Mouse (Mus musculus) embryo, embryonic 10 days (tissue): Measurements from ENCODE around the gene Hlcs.
A peak's percentile ranks its signal among the peaks of the same experiment; 100 is the strongest.

Experiments used
- DNase-seq: peaks from one replicate; pipeline ENCODE4 v3.0.0-alpha.2; 2015; ENCODE audit warnings: low spot score

The Hlcs gene

DNA sequence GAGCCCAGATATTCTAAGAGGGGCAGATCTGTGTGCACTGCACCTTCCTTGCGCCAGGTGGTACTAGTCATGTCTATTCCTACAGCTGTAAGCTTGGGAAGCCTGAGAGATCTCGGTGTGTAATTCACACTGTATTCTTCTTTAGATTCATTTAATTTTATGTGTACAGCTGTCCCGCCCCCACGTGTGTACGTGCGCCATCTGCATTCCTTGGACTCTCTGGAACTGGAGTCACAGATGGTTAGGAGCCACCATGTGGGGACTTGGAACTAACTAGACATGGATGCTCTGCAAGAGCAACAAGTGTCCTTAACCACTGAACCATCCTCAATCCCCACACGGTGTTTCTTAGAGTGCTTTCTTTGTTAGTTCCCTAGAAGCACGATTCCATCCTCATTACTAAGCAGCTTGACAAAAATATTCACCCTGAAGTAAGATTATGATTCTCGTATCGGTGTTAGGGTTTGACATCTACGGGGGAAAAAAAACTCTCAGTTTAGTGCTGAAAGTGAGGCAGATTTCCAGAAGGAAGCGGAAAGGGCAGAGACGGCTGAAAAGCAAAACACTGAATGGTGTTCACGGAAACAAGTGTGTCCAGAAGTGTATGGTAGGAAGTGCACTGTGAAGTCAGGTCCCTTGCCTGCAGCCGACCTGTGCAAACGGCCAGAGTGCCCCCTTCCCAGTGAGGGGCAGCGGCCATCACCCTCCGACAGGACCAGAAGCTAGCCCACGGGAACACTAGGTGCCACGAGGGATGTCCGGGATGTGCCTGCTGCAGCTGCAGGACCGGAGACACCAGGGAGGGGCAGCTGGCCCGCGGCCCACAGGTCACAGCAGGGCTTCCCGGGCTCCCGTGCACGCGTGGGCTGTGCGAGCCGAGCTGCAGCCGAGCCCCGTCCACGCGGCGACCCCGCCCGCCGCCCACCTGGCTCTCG lies 24.0 kb downstream of the Hlcs start:
- peak; percentile 39 for DNase-seq

GRCm38 (mm10) chr16:94287826-94288225 lies 25.5 kb downstream of the Hlcs start:
- no peak for DNase-seq

DNA sequence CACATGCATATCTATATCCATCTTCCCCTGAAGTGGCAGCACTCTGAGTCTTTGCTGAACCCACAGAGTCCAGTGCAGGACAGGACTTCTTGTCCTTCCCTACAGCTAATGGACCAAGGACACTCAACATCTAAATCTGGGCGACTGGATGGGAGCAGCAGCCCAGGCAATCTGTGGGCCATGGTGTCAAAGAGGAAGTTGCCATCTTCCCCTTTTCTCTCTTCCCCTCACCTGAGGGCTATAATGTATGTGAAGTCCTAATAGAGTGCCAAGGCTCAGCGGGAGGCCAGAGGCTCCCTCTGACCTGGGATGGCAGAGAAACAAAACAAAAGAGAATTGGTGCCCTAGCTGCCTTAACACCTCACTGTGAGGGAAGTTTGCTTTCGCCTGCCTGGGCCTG lies 29.4 kb downstream of the Hlcs start:
- no peak for DNase-seq

DNA sequence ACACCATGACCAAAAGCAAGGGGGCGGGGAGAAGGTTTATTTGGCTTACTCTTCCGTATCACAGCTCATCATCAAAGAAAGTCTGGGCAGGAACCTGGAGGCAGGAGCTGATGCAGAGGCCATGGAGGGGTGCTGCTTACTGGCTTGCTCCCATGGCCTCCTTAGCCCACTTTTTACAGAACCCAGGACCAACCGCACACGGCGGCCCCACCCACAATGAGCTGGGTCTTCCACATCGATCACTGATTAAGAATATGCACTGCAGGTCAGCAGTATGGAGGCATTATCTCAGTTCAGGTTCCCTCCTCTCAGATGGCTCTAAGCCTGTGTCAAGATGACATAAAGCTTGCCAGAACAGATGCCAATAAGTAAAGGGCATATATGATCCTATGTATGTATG lies 42.5 kb downstream of the Hlcs start:
- no peak for DNase-seq

GRCm38 (mm10) chr16:94269635-94270034 lies 43.7 kb downstream of the Hlcs start:
- DNase-seq, result peak; percentile 95

GRCm38 (mm10) chr16:94268205-94268604 lies 45.2 kb downstream of the Hlcs start:
- no peak for DNase-seq

DNA sequence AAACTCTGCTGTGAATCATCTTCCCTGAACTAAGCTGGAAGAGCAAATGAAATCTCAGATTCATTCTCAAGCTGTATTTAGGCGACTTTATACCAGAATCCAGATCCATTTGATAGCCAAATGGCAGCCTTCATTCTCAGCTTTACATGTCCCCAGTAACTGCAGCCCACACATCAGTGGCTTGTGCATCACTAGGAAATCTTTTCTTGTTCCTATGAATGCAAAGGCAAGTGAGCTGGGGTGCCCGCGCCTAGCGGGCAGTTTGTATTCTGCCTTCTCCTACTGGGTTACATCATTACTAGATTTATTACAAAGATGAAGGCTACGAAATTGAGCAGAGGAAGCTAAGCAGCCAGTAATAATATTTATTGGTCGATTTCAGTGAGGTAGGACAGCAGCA lies 48.8 kb downstream of the Hlcs start:
- DNase-seq, result no peak

DNA sequence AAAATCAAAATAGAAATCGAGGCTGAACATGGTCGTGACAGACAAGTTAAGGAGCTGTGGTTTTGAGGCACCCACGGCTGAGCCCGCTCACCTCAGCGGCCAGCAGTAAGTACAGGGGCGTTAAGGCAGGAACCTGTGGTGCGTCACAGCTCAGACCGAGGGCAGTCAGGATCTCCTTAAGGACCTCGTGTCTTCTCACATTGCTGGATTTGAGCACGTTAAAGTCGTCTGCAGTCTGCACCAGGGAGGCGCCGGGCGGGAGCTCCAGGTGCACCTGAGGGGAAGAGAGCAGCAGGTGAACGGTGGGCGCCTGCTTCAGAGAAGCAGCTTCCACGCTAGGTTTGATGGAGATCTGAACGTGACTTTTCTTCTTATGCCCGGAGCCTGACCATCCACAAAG lies 50.9 kb downstream of the Hlcs start:
- no peak for DNase-seq

GRCm38 (mm10) chr16:94260938-94261630 lies 52.3 kb downstream of the Hlcs start:
- no peak for DNase-seq

DNA sequence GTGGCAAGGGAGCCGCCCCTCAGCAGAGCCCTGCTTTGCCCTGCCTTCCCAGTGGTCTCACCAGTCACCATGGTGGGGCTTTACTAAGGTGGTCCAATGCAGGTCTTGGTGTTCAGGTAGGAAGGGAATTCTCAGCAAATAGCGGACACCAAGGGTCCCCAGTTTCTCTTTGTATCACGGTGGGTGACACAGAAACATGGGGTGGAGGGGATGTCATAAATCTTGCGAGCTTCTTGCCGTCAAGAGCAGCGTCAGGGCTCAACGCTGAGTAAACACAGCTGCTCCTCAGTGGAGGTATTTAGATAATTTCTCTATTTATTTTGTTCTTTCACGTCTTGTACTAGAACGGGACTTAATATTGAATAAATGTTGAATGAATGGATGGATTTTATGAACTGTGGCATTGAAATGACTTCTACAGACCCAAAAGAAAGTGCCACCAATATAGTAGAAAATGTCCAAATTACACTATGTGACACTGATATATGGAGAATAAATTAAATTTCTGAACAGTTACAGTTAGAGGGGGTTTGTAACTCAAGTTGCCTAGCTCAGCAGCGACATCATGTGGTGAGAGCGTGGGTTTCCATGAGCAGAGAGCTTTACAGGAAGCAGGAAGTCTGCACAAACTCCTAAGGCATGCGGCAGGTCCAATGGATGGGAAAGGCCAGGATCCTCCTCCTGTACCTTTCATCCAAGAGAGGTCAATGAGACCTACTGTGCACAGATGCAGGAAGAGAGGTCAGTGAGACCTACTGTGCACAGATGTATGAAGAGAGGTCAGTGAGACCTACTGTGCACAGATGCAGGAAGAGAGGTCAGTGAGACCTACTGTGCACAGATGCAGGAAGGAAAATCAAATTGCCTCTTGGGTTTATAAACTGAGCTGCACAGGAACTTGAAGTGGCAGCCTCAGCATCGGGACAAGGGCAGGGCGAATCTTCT lies 54.7 kb downstream of the Hlcs start:
- DNase-seq, result peak; percentile 95

DNA sequence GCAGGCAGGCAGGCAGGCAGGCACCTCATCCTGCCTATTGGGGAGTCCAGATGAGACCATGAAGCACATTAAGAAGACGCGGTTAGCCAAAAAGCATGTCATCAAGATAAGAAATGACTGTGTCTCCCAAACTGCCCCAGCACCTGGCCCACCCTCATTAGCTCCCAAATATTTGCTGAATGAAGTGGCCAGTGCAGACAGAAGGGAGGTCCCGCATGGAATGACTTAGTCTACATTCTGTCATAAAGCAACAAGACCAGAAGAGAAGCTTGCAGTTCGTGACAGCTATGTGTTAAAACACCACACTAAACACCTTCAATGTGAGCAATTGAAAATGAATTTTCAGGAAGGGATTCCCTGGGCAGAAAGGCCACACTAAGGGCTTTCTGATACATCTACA lies 57.8 kb downstream of the Hlcs start:
- DNase-seq, result no peak

GRCm38 (mm10) chr16:94255035-94255434 lies 58.3 kb downstream of the Hlcs start:
- no peak for DNase-seq

DNA sequence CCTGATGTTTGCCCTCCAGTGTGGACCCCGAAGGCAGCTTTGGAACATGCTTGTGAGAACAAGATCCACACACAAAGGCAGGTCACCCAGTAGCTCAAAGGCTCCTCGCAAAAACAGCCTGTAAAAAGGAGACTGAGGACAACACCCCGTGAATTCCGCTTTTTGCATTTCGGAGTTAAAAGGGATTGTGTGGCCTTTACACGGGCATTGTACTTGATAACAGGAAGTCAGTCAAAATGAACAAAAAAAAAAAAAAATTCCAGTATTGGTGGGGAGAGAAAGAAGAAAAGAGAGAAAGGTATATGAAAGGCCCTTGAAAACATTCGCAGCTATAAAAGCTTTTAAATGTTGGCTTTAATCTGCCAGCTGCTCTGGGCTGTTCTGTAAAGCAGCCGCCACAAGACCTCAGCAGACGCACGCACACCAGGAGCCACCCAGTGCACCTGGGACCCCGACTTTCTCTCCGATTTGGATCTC lies 58.9 kb downstream of the Hlcs start:
- DNase-seq, result no peak

GRCm38 (mm10) chr16:94253671-94254414 lies 59.5 kb downstream of the Hlcs start:
- DNase-seq, result no peak

DNA sequence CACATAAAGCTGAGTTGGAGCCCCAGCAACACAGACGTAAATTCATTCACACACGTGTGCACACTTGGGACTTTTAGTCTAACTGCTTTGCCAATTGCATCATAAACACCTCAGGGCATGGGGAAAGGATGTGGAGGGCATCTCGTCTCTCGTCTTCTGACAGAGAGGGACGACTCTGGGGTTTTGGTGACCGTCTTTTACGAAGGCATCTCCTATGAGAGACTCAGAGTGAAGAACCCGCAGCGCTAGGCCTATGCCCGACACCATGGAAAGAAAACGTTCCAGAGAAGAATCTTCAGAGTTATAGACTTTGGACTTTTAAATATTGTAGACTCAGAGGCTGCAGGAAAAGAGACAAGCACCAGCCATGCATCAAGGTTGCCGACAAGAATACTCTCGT lies 61.6 kb downstream of the Hlcs start:
- no peak for DNase-seq

DNA sequence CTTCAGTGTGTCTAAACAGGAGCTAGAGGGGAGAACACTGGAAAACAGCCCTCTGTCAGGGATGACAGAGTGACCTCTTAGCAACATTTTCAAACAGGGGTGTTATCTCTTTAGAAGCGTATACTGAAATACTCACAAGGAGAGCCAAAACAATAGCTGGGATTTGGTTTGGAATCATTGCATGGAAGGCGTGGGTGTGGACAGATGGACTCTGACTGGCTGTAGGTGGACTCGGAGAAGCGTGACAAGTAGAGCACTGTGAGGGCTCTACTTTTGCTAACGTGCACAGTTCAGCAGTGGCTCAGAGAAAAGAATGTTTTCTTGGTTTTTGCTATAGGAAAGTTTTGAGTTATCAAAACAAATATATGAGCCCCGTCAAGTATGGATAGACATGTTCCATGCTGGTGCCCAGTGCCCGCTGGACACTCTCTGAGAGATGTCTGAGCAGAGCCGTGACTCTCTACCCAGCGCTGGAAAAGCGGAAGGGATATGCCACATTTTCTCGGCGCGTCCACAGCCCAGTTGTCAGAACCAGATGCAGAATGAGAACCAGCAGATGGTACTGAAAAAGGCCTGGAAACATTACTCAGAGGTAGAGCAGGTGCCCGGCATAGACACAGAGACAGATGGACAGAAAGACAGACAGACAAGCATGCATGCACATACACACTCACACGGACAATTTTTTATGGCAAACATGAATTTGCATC lies 62.6 kb downstream of the Hlcs start:
- DNase-seq, result no peak

GRCm38 (mm10) chr16:94250136-94250535 lies 63.2 kb downstream of the Hlcs start:
- DNase-seq, result peak; percentile 34

DNA sequence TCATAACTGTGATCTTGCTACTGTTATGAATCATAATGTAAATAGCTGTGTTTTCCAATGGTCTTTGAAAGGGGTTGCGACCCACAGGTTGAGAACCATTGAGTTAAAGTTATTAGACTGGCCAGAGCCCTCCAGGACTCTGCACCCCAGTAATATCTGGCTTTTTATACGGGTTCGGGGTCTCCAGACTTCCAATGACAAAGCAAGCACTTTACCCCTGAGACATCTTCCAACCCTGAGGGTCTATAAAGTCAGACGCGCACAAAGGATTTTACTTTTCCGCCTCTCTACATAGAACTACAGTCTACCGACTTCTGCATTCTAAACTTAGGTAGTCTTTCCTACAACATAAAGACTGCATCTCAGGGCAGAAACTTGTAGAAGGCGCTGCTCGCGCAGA lies 63.7 kb downstream of the Hlcs start:
- DNase-seq, result no peak

DNA sequence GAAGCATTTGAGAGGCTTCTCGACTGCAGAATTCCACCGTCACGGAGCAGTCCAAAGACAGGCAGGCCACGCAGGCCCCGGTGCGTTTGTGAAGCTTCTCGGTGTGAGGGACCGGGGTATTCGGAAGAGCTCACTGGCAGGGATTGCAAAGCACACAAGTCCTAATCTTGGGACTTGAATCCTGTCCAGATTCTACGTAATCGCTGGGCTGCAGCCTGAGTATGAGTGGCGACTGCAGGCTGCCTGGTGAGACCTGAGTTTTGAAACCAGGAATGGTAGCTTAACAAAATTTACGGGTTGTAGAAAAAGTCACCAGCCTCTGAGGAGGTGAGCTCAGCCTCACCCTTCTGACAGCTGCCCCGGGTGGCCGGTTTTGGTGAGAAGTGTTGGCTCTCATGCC lies 64.7 kb downstream of the Hlcs start:
- DNase-seq, result no peak

DNA sequence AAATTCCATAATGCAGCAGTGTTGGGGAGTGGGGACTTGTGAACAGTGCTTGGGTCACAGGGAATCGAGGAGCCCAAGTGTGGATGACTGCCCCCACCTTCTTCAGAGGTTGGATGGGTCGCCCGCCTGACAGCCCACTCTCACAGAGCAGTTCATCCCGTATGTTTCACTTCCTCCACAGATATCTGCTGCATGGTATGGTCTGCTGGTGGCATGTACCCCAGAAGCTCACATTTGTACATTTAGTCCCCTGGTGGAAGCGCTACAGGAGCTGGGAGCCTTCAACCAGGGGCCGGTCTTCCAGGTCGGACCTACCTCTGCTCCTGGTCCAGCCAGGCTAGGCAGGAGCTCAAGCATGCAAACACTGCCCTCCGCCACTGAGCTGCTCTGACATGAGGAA lies 66.4 kb downstream of the Hlcs start:
- no peak for DNase-seq
